ENCODE assay signal across 29 mouse cellular contexts in the genomic region with DNA sequence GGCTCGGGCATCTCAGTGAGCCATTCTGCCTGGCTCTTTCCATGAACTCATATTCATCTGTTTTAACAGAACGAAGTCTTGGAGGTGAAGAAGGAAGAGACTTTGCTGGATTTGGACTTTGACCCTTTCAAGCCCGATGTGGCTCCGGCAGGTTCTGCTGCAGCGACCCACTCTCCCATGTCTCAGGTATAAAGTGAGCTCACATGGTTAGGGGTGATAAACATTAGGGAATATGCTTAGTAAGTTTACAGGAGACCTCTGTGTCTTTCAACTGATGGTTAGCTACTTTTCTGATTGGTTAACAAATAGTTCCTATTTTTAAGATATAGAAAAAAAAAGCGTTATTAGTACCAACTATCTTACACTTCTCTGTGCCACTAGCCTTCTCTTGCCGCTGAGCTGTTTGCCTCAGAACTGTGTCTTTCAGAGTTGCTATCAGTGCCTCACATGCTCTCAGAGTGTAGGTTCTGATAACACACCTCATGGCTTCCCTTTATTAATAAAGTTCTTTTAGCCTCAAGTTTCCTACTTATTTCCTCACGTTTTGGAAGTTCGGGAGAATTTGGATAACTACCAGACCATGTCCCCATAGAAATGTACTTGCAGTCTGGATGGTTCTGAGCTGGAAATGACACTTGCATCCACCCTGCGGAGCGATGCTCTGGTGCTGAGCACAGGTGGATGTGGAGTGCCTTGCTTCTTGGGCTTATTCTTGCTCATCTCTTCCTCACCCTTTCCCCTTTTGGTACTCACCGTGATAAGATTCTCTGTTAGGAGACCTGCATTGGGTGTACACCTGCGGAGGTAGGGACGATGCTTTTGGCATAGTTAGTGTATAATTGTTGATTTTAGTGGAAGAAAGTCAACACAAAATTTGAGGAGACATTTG.
A peak's percentile ranks its signal among the peaks of the same experiment; 100 is the strongest.
DNase-seq lines count a peak whose midpoint lies in the region; ATAC-seq and TF ChIP-seq lines count a peak whose summit lies in the region.
"Had no signal": no experiment of that assay in that cellular context is flagged by ENCODE, and none has a peak within 500 bp of the region (broad histone marks: within the 10 kb centered on the region; RNA-seq: fewer than 3 reads in every experiment).

No protein-coding gene starts in this region.

- TF ChIP-seq POLR2A in MEL (IDR thresholded peaks at IDR 0.05; ENCODE audit: control insufficient read depth in 1 of 2, insufficient read depth in 1 of 2, low read depth in 1 of 2, low read length in 2 of 2, poor library complexity in 1 of 2) = no peak

- no peaks in the 10 kb centered on the region for H3K9me3 ChIP-seq in MEL (replicated peaks; ENCODE audit: insufficient read depth, low read length)
- H3K9me3 ChIP-seq in liver, embryonic 13.5 days (replicated peaks) = no peaks in the 10 kb centered on the region
- no peaks in the 10 kb centered on the region for H3K9me3 ChIP-seq in hindbrain, embryonic 13.5 days
- H3K9me3 ChIP-seq: heart, embryonic 10.5 days; hindbrain, embryonic 12.5 days; limb, embryonic 13.5 days; midbrain, embryonic 12.5 days; neural tube, embryonic 12.5 days had no signal

- H3K27me3 ChIP-seq in MEL (ENCODE audit: control insufficient read depth in 1 of 2, insufficient read depth in 2 of 2, low read length in 2 of 2) = no peaks in the 10 kb centered on the region
- no peaks in the 10 kb centered on the region for H3K27me3 ChIP-seq in liver, embryonic 13.5 days
- H3K27me3 ChIP-seq in hindbrain, embryonic 13.5 days = no peaks in the 10 kb centered on the region
- H3K27me3 ChIP-seq: hindbrain, embryonic 12.5 days; limb, embryonic 13.5 days; midbrain, embryonic 12.5 days; neural tube, embryonic 12.5 days had no signal

- TF ChIP-seq EP300 in MEL (IDR thresholded peaks at IDR 0.05; ENCODE audit: low read depth in 1 of 2, low read length in 2 of 2) = peak; percentile 79 to 84

- H3K4me2 ChIP-seq in liver, embryonic 13.5 days = 0 out of 2 replicates have a peak overlapping the region, but pooled peaks have one; percentile 15
- no peak overlapping the region for H3K4me2 ChIP-seq in hindbrain, embryonic 13.5 days
- H3K4me2 ChIP-seq: hindbrain, embryonic 12.5 days; limb, embryonic 13.5 days; lung, embryonic 14.5 days; midbrain, embryonic 12.5 days; neural tube, embryonic 12.5 days had no signal

- H3K4me3 ChIP-seq in MEL (ENCODE audit: control insufficient read depth in 1 of 2, insufficient read depth in 1 of 2, low read depth in 2 of 2, low read length in 2 of 2) = no peak overlapping the region
- H3K4me3 ChIP-seq in liver, embryonic 13.5 days (replicated peaks) = no peak overlapping the region
- no peak overlapping the region for H3K4me3 ChIP-seq in hindbrain, embryonic 13.5 days
- H3K4me3 ChIP-seq: heart, embryonic 10.5 days; hindbrain, embryonic 12.5 days; limb, embryonic 13.5 days; midbrain, embryonic 12.5 days; myocyte; neural tube, embryonic 12.5 days had no signal

- no peaks in the 10 kb centered on the region for H3K79me2 ChIP-seq in MEL (ENCODE audit: control insufficient read depth, insufficient read depth, low read length, poor library complexity)

- TF ChIP-seq CTCF in MEL (IDR thresholded peaks at IDR 0.05 in 2 of 3, conservative IDR thresholded peaks at IDR 0.05 in 1 of 3; ENCODE audit: control insufficient read depth in 1 of 3, insufficient read depth in 1 of 3, low read depth in 2 of 3, low read length in 3 of 3, poor library complexity in 1 of 3, severe bottlenecking in 1 of 3) = no peak

- peak; percentile 76 for DNase-seq in MEL (ENCODE audit: low read depth, low spot score)
- DNase-seq in liver, embryonic 13.5 days = peak; percentile 18
- no peak for DNase-seq in cerebellum, postnatal 4 days (ENCODE audit: low spot score in 2 of 2)
- DNase-seq: adrenal gland, adult 8-10 months; cerebellum, adult 11-12 months; cerebellum, adult 9-11 months; gastrocnemius, postnatal 25 days; heart, adult 11 months; heart, postnatal 36 days; kidney, postnatal 14 days; lung, embryonic 14.5 days; right cerebral cortex, adult 18-20 months; right cerebral cortex, postnatal 4 days; thymus, adult 18-20 months; thymus, postnatal 36 days had no signal

- 64% methylated on average over 14 of the region's 14 CpGs for WGBS in liver, embryonic 13.5 days (ENCODE audit: insufficient replicate concordance)
- WGBS in hindbrain, embryonic 13.5 days = 95% methylated on average over 14 of the region's 14 CpGs

- H3K36me3 ChIP-seq in MEL (ENCODE audit: control insufficient read depth in 1 of 2, insufficient read depth in 2 of 2, low read length in 2 of 2) = peaks cover 0 to 7% of the 10 kb centered on the region in 2 experiments; a peak in 2 of 4 replicates
- H3K36me3 ChIP-seq in liver, embryonic 13.5 days = no peaks in the 10 kb centered on the region
- H3K36me3 ChIP-seq in hindbrain, embryonic 13.5 days = no peaks in the 10 kb centered on the region
- H3K36me3 ChIP-seq: heart, embryonic 10.5 days; hindbrain, embryonic 12.5 days; limb, embryonic 13.5 days; midbrain, embryonic 12.5 days; neural tube, embryonic 12.5 days had no signal

- ATAC-seq in erythroblast, adult 5-6 weeks (replicated peaks; ENCODE audit: low FRiP score, poor library complexity, severe bottlenecking) = peak; percentile 88
- peak; percentile 95 for ATAC-seq in liver, embryonic 13.5 days (ENCODE audit: low read depth)
- peak; percentile 91 for ATAC-seq in megakaryocyte progenitor cell, adult 5-6 weeks (replicated peaks; ENCODE audit: poor library complexity)
- ATAC-seq in CD4-positive, CD25-positive, alpha-beta regulatory T cell, adult 4 months = no peak
- ATAC-seq in hindbrain, embryonic 13.5 days (ENCODE audit: low FRiP score) = no peak
- ATAC-seq: activated CD4-positive, CD25-positive, alpha-beta regulatory T cell, adult 4 months; forebrain, embryonic 14.5 days; intestine, postnatal 0 days had no signal

- H3K27ac ChIP-seq in MEL (ENCODE audit: control insufficient read depth, low read depth, low read length) = no peak overlapping the region; the same call in 1 of the 2 replicates
- peak overlapping the region; percentile 73 for H3K27ac ChIP-seq in liver, embryonic 13.5 days
- no peak overlapping the region for H3K27ac ChIP-seq in hindbrain, embryonic 13.5 days
- H3K27ac ChIP-seq: heart, embryonic 10.5 days; hindbrain, embryonic 12.5 days; limb, embryonic 13.5 days; midbrain, embryonic 12.5 days; neural tube, embryonic 12.5 days; stomach, postnatal 0 days had no signal

- peaks cover 0 to 10% of the 10 kb centered on the region in 2 experiments; a peak in 2 of 4 replicates for H3K4me1 ChIP-seq in MEL (ENCODE audit: control insufficient read depth in 1 of 2, insufficient read depth in 2 of 2, low read length in 2 of 2)
- peaks cover 23% of the 10 kb centered on the region for H3K4me1 ChIP-seq in liver, embryonic 13.5 days (replicated peaks)
- H3K4me1 ChIP-seq in hindbrain, embryonic 13.5 days (replicated peaks) = no peaks in the 10 kb centered on the region
- H3K4me1 ChIP-seq: heart, embryonic 10.5 days; limb, embryonic 13.5 days; midbrain, embryonic 12.5 days; neural tube, embryonic 12.5 days had no signal

- H3K9ac ChIP-seq in MEL (ENCODE audit: control insufficient read depth, low read depth, low read length, poor library complexity, severe bottlenecking) = no peak overlapping the region
- H3K9ac ChIP-seq in liver, embryonic 13.5 days = no peak overlapping the region
- H3K9ac ChIP-seq in hindbrain, embryonic 13.5 days = no peak overlapping the region
- H3K9ac ChIP-seq: hindbrain, embryonic 12.5 days; limb, embryonic 13.5 days; lung, embryonic 14.5 days; midbrain, embryonic 12.5 days; neural tube, embryonic 12.5 days had no signal

- no peak for TF ChIP-seq RAD21 in MEL (IDR thresholded peaks at IDR 0.05; ENCODE audit: low read depth, low read length)

TF ChIP-seq in MEL, 35 proteins besides CTCF, POLR2A, EP300 and RAD21:
- TF ChIP-seq RCOR1 (IDR thresholded peaks at IDR 0.05; ENCODE audit: low read depth, low read length) = peak; percentile 54
- TF ChIP-seq ETS1 (IDR thresholded peaks at IDR 0.05; ENCODE audit: low read depth, low read length) = peak; percentile 45
- peak; percentile 88 for TF ChIP-seq ZNF384 (IDR thresholded peaks at IDR 0.05; ENCODE audit: low read depth, low read length)
- peak; percentile 86 for TF ChIP-seq GATA1 (IDR thresholded peaks at IDR 0.05; ENCODE audit: low read depth, low read length)
- 0 out of 2 replicates have a peak, but pooled peaks have one; percentile 41 for TF ChIP-seq MYC (IDR thresholded peaks at IDR 0.05; ENCODE audit: low read depth, low read length)
- peak; percentile 88 for TF ChIP-seq TCF12 (IDR thresholded peaks at IDR 0.05; ENCODE audit: low read depth, low read length)
- no peak for TF ChIP-seq ELF1 (IDR thresholded peaks at IDR 0.05; ENCODE audit: low read depth, low read length)
- TF ChIP-seq BHLHE40 (IDR thresholded peaks at IDR 0.05; ENCODE audit: borderline replicate concordance, low read depth, low read length) = peak; percentile 63; the same call in 1 of the 2 replicates
- no peak for TF ChIP-seq POLR2AphosphoS2 (IDR thresholded peaks at IDR 0.05; ENCODE audit: low read length)
- no peak for TF ChIP-seq CHD2 (IDR thresholded peaks at IDR 0.05; ENCODE audit: low read length)
- TF ChIP-seq MYB (IDR thresholded peaks at IDR 0.05; ENCODE audit: low read depth, low read length) = 0 out of 2 replicates have a peak, but pooled peaks have one; percentile 31

Comparison
In these comparisons a context has a peak if more than half of its experiments do, and no peak if none do; other contexts are left out.
1. DNase-seq: peak in MEL (single experiment) and liver, embryonic 13.5 days (single experiment); none in cerebellum, postnatal 4 days (0 of 2).
2. ATAC-seq: peak in erythroblast, adult 5-6 weeks (single experiment), liver, embryonic 13.5 days (single experiment) and megakaryocyte progenitor cell, adult 5-6 weeks (single experiment); none in CD4-positive, CD25-positive, alpha-beta regulatory T cell, adult 4 months (single experiment) and hindbrain, embryonic 13.5 days (single experiment).